Mouse (Mus musculus) megakaryocyte-erythroid progenitor cell, adult 5-6 weeks (primary cell): ENCODE data around the gene Fcrla. TPM values are rescaled to one million over a fixed set of nuclear protein-coding genes. Genes with fewer than 3 reads are reported as not detected.
"Not testable (repeated sequence)": the region's sequence is repeated elsewhere in the genome, so short reads cannot be mapped to it uniquely, and the experiment has no call there.

ENCODE experiments used
- ATAC-seq: replicated peaks from 2 replicates; pipeline ENCODE4 v1.8.0; 2016; ENCODE audit warnings: mild to moderate bottlenecking, inconsistent platforms; ENCODE audit not compliant: severe bottlenecking, poor library complexity, low FRiP score, low TSS enrichment
- total RNA-seq, 2 experiments: library from RNA; stranded (forward) in 1 of 2; stranded (reverse) in 1 of 2; fragments of 200-1000, 215-1000 nt in 1 of 2; fragments of >200 nt in 1 of 2; fragmentation: Nextera tagmentation in 1 of 2; gene quantifications; 2 replicates each; pipeline ENCODE4 v1.2.3; 2014 to 2017

The Fcrla gene
- total RNA-seq (2014; fragmentation: Nextera tagmentation): 2.4 TPM in 1 of 2 replicates, not detected in the other
- 0.69 TPM in 1 of 2 replicates, not detected in the other for total RNA-seq (2017)

GRCm38 (mm10) chr1:170927378-170927777 is at the start of gene Fcrla:
TSS of gene Fcrla (minus strand) at chr1:170927583.
- no peak for ATAC-seq

GRCm38 (mm10) chr1:170976447-170976846 is 49.1 kb upstream of the Fcrla start, which contains the start of gene Fcgr2b:
TSS of gene Fcgr2b (minus strand) at chr1:170976547.
- ATAC-seq: no peak

- peak; percentile 31; the same call in 1 of the 2 replicates for ATAC-seq
These were observed 48.4 kb upstream of the Fcrla start for GRCm38 (mm10) chr1:170975751-170976161.

DNA sequence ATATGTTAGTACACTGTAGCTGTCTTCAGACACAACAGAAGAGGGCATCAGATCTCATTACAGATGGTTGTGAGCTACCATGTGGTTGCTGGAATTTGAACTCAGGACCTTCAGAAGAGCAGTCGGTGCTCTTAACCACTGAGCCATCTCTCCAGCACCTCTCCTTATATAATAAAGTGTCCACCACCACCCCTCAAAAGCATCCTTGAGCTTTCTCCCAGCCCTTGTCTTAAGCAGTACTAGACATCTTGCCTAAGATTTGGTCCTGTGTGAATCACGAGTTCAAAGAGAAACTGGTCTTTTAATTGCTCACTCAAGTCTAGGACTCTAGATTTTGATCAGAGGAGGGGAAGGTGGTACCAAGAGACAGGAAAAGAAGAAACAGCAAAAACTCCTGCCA is 48.0 kb upstream of the Fcrla start:
- ATAC-seq: not testable (repeated sequence)

- no peak for ATAC-seq
These were observed 47.4 kb upstream of the Fcrla start for GRCm38 (mm10) chr1:170974736-170975135.

- ATAC-seq: no peak
These were observed 46.8 kb upstream of the Fcrla start for GRCm38 (mm10) chr1:170974171-170974570.

DNA sequence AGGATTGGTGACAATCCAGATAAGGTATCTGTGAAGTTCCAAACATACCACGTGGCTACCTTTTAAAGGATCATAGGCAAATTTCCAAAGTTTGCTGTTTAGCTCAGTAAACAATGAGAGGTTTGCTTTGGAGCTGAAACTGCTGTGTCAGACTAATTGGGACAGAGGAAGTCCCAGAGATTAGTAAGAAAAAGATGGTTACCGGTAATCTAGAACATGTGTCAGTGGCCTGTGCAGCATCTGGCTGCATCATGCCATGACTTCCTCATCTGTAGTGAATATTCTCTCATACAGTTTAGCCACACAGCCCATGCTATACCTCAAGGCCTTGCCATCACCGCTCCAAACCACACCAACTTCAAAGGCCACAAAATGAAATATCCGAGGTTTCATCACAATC is 45.6 kb upstream of the Fcrla start:
- ATAC-seq: no peak

DNA sequence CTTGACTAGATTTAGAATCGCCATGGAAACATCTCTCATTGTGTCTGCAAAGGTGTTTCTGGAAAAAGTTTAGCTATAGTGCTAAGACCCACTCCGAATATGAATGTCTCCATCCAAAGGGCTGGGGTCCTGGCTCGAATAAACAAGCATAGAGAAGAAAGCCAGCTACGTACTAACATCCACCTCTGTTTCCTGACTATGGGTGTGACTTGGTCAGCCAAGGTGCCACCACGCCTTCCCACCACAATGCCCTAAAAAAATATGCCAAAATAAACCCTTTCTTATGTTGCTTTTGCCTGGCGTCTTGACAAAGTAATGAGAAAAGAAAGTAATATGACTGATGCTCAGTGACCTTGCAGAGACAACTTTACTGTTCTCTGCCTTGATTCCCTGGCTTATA is 45.1 kb upstream of the Fcrla start:
- no peak for ATAC-seq

GRCm38 (mm10) chr1:170968576-170968975 is 41.2 kb upstream of the Fcrla start:
- ATAC-seq: no peak

DNA sequence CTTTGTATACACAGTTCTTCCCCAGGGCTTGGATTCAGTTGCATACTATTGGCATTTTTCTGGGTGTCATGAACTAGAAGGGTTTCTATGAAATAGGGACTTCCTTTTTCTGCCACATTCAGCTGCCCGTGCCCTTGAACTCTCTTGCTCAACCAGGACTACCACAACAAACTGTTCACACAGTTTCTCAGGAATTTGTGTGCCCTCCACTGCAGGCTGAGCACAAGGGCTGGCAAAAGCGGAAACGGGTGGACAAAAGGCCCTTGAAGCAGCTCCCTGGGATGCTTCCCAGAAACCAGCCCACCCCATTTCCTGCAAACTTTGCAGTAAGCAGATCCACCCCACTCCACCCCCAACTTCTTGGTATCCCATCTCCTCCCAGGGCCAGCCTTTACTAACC is 40.2 kb upstream of the Fcrla start:
- ATAC-seq: no peak

DNA sequence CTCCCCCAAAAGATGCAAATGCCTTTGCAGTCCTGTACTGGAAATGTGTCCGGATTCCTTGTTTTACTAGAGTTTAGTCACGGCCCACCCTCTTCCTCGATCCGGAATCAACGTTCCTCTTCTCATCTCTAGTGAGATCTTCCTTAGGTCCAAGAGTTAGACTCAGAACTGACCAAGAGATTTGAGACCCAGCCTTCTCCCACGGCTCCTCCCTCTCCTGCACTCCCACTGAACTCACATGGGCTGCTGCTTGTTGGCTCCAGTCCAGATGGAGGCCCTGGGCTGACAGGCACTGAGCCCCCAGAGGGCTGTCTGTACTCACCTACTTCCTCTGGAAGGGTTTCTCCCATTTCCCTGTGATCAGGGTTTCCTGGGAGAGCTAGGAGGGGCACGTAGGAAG is 35.7 kb upstream of the Fcrla start:
- ATAC-seq: no peak

DNA sequence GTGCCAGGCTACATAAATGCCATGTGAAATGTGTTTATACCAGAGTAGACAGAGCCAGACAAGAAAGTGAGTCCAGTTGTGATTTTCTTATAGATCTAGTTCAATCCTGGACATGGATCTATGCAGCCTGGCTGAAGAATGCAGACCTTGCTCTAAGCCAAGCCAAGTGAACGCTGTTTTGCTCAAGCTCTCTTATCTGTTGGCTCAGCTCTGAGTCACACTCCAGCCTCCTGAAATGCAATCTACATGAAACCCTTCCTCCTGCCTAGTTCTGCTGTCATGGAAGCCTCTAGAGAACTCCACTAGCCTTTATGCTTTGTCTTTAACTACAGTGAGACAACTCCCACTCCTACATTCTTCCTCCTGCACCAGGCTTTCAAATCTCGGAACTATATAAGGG is 34.9 kb upstream of the Fcrla start:
- ATAC-seq: 0 out of 2 replicates have a peak, but pooled peaks have one; percentile 42

DNA sequence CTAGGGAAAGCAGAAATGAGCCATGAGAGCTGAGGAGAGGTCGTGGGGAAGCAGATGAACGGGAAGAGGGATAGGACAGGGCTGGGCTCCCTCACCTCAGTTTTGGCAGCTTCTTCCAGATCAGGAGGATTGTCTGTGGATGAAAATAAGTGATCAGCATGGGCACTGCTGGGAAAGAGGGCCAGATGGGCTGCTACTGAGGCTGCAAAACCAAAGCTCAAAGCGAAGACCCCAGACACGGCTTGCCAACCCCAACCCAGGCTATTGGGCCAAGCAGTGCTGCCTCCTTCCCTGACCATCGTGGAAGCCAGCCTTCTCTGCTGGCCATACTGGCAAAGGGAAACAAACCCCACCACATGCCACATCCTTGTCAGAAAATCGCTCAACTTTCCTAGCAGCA is 33.7 kb upstream of the Fcrla start:
- no peak for ATAC-seq

- ATAC-seq: peak; percentile 64
These were observed 32.4 kb upstream of the Fcrla start for GRCm38 (mm10) chr1:170959791-170960190.

GRCm38 (mm10) chr1:170958225-170958624 is 30.8 kb upstream of the Fcrla start:
- no peak for ATAC-seq

GRCm38 (mm10) chr1:170953192-170953591 is 25.8 kb upstream of the Fcrla start:
- no peak for ATAC-seq

DNA sequence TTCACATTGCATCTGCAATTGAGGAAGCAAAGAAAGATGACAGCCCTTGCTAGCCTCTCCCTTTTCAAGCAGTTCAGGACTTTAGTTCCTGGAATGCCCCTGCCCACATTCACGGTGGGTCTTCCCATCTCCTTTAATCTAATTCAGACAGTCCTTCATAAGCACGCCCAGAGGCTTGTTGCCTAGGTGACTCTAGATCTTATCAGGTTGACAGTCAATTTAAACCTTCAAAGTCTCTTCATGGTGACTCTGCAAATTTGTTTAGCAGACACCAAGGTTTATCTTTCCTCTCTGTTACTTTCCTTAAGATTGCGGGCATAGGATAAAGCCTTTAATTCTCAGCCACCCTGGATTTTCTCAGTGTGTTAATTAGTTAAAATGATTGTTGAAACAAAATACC is 23.4 kb upstream of the Fcrla start:
- ATAC-seq: peak; percentile 47

DNA sequence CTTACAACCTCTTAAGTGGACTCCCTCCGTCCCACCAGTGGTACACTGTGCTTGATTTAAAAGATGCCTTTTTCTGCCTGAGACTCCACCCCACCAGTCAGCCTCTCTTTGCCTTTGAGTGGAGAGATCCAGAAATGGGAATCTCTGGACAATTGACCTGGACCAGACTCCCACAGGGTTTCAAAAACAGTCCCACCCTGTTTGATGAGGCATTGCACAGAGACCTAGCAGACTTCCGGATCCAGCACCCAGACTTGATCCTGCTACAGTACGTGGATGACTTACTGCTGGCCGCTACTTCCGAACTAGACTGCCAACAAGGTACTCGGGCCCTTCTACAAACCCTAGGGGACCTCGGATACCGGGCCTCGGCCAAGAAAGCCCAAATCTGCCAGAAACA is 17.5 kb upstream of the Fcrla start:
- ATAC-seq: not testable (repeated sequence)

DNA sequence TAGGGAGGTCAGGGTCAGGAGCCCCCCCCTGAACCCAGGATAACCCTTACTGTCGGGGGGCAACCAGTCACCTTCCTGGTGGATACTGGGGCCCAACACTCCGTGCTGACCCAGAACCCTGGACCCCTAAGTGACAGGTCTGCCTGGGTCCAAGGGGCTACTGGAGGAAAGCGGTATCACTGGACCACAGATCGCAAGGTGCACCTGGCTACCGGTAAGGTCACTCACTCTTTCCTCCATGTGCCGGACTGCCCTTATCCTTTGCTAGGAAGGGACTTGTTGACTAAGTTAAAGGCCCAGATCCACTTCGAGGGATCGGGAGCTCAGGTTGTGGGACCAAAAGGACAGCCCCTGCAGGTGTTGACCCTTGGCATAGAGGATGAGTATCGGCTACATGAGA is 16.8 kb upstream of the Fcrla start:
- ATAC-seq: not testable (repeated sequence)

GRCm38 (mm10) chr1:170939255-170939654 is 11.9 kb upstream of the Fcrla start:
- no peak for ATAC-seq

DNA sequence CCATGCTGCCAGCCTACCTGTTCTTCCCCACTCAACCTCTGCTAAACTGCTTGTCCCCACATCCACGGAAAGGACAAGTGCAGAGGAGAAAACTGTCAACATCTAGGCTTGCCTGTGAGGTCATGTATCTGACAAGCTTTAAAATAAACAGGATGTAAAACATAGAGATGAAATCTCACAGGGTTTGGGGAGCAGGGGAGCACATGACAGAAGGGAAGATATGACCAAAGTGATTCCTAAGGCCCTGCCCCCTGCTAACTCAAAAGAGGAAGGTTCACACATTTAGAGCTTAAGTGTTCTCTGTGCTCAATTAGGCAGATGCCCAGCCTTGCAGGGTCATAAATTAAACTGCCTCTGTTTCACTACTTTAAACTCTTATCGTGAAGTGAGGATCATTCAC is 7.0 kb upstream of the Fcrla start:
- ATAC-seq: no peak

DNA sequence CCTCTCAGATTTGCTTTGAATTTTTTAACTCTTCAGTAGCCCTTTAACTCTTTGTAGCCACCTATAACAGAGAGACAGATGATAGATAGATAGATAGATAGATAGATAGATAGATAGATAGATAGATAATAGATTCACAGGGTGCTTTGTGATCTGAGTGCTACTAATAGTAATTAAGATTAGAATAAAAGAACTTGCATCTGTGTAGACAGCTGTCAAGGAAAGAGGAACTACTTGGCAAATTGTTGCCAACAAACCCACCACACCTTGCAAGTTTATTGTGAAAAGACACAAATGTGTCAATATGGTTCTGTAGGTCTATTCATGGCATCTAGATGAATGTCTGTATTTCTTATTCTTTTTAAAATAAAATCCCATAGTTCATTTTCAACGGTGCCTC is 6.6 kb upstream of the Fcrla start:
- no peak for ATAC-seq
